Mouse (Mus musculus) neural tube, embryonic 11.5 days (tissue): Measurements from ENCODE around the gene Ifit1bl1. TPM values are rescaled to one million over a fixed set of nuclear protein-coding genes. Genes with fewer than 3 reads are reported as not detected.
"Not testable (repeated sequence)": the region's sequence is repeated elsewhere in the genome, so short reads cannot be mapped to it uniquely, and the experiment has no call there.

Experiments
- ATAC-seq: fragments of 200-750 bp; cut with Nextera tagmentation; 2 replicates; pipeline ENCODE4 v1.8.0; 2017; ENCODE audit warnings: moderate number of reproducible peaks, mild to moderate bottlenecking, moderate TSS enrichment, moderate library complexity; ENCODE audit not compliant: insufficient read depth, low FRiP score, low TSS enrichment
- DNase-seq: peaks from one replicate; pipeline ENCODE4 v3.0.0-alpha.2; 2015; ENCODE audit warnings: low spot score
- H3K27ac ChIP-seq: fragments of 300-500 bp; sonication (generic); 2 replicates; pipeline ENCODE4 v1.5.1; 2014; ENCODE audit warnings: low read depth, mild to moderate bottlenecking, low read length
- H3K27me3 ChIP-seq: fragments of 300-500 bp; sonication (generic); 2 replicates; pipeline ENCODE4 v1.6.1; 2014; ENCODE audit warnings: mild to moderate bottlenecking, low read length, mixed read lengths; ENCODE audit not compliant: control insufficient read depth, insufficient read depth
- H3K36me3 ChIP-seq: fragments of 300-500 bp; sonication (generic); 2 replicates; pipeline ENCODE4 v1.6.1; 2014; ENCODE audit warnings: mild to moderate bottlenecking, low read length, moderate library complexity, mixed read lengths; ENCODE audit not compliant: control insufficient read depth, insufficient read depth
- H3K4me1 ChIP-seq: fragments of 300-500 bp; sonication (generic); 2 replicates; pipeline ENCODE4 v1.6.1; 2014; ENCODE audit warnings: low read length, mixed read lengths; ENCODE audit not compliant: control insufficient read depth, insufficient read depth
- H3K4me2 ChIP-seq: fragments of 300-500 bp; sonication (generic); 2 replicates; pipeline ENCODE4 v1.6.1; 2014; ENCODE audit warnings: low read depth, mild to moderate bottlenecking, moderate library complexity
- H3K4me3 ChIP-seq: fragments of 300-500 bp; sonication (generic); 2 replicates; pipeline ENCODE4 v1.5.1; 2014; ENCODE audit warnings: low read depth, low read length
- H3K9ac ChIP-seq: fragments of 300-500 bp; sonication (generic); 2 replicates; pipeline ENCODE4 v1.6.1; 2014; ENCODE audit warnings: mild to moderate bottlenecking, low read length
- H3K9me3 ChIP-seq: fragments of 300-500 bp; sonication (generic); 2 replicates; pipeline ENCODE4 v1.6.1; 2016; ENCODE audit warnings: low read length; ENCODE audit not compliant: control insufficient read depth
- WGBS: fragments of 180-500 bp; shearing (Covaris S2); extraction: QIAGEN DNeasy Blood & Tissue Kit; methylation state at CpG from one replicate; pipeline ENCODE4 v1.1.7; 2014; 5-methylcytosine and 5-hydroxymethylcytosine counted together
- polyA plus RNA-seq: library from polyadenylated mRNA; unstranded; fragments of >200 nt; fragmentation: Nextera tagmentation; extraction: Ambion mirVana; gene quantifications from 2 replicates; pipeline ENCODE4 v1.2.1, GENCODE M21; 2014

Ifit1bl1 gene
- polyA plus RNA-seq, 1 experiment from 2014 or later, result 0.11 TPM

GRCm38 (mm10) chr19:34598341-34598740 is 3.4 kb downstream of the Ifit1bl1 start:
- H3K9me3 ChIP-seq, result no peaks in the 10 kb centered on the region
- no peaks in the 10 kb centered on the region for H3K27me3 ChIP-seq
- no peaks in the 10 kb centered on the region for H3K4me1 ChIP-seq
- WGBS, result 88% methylated on average over 2 of the region's 2 CpGs
- no peak overlapping the region for H3K4me3 ChIP-seq
- DNase-seq (no peak), ATAC-seq (no peak)
- no peak overlapping the region for H3K4me2 ChIP-seq
- H3K9ac ChIP-seq, result no peak overlapping the region
- H3K36me3 ChIP-seq, result no peaks in the 10 kb centered on the region
- H3K27ac ChIP-seq, result no peak overlapping the region

GRCm38 (mm10) chr19:34596811-34597210 is 4.9 kb downstream of the Ifit1bl1 start:
- no peak for ATAC-seq
- Histone ChIP-seq H3K9ac (no peak overlapping the region), H3K4me1 (no peaks in the 10 kb centered on the region), H3K9me3 (no peaks in the 10 kb centered on the region), H3K4me3 (no peak overlapping the region), H3K36me3 (no peaks in the 10 kb centered on the region), H3K4me2 (no peak overlapping the region), H3K27ac (no peak overlapping the region), H3K27me3 (no peaks in the 10 kb centered on the region)
- no peak for DNase-seq

- not testable (repeated sequence) for ATAC-seq, H3K27me3 ChIP-seq, H3K4me1 ChIP-seq, H3K4me3 ChIP-seq, H3K27ac ChIP-seq, DNase-seq, H3K36me3 ChIP-seq, H3K4me2 ChIP-seq, H3K9me3 ChIP-seq, H3K9ac ChIP-seq
- 85% methylated on average over 3 of the region's 3 CpGs for WGBS
Observed at GRCm38 (mm10) chr19:34594523-34594922, 7.2 kb downstream of the Ifit1bl1 start.

GRCm38 (mm10) chr19:34593456-34593855 is 8.3 kb downstream of the Ifit1bl1 start:
- ATAC-seq, result no peak
- H3K4me1 ChIP-seq, result no peaks in the 10 kb centered on the region
- 86% methylated on average over 2 of the region's 2 CpGs for WGBS

GRCm38 (mm10) chr19:34588959-34589358 is 12.8 kb downstream of the Ifit1bl1 start:
- Histone ChIP-seq H3K4me1 (no peaks in the 10 kb centered on the region), H3K9ac (no peak overlapping the region), H3K27ac (no peak overlapping the region), H3K9me3 (no peaks in the 10 kb centered on the region), H3K36me3 (no peaks in the 10 kb centered on the region), H3K4me3 (no peak overlapping the region), H3K27me3 (no peaks in the 10 kb centered on the region), H3K4me2 (no peak overlapping the region)
- no peak for DNase-seq
- ATAC-seq, result no peak

More at GRCm38 (mm10) chr19:34593456-34593855, 8.3 kb downstream of the Ifit1bl1 start:
- H3K27ac ChIP-seq, result no peak overlapping the region
- no peaks in the 10 kb centered on the region for H3K27me3 ChIP-seq
- no peak for DNase-seq
- no peak overlapping the region for H3K9ac ChIP-seq
- no peaks in the 10 kb centered on the region for H3K36me3 ChIP-seq
- no peaks in the 10 kb centered on the region for H3K9me3 ChIP-seq
- no peak overlapping the region for H3K4me2 ChIP-seq
- no peak overlapping the region for H3K4me3 ChIP-seq

GRCm38 (mm10) chr19:34587898-34588692 is 13.7 kb downstream of the Ifit1bl1 start:
- not testable (repeated sequence) for H3K4me1 ChIP-seq, H3K36me3 ChIP-seq, H3K9me3 ChIP-seq, DNase-seq, H3K4me2 ChIP-seq, H3K27me3 ChIP-seq, ATAC-seq, H3K4me3 ChIP-seq, H3K27ac ChIP-seq, H3K9ac ChIP-seq
- WGBS, result 90% methylated on average over 6 of the region's 12 CpGs

GRCm38 (mm10) chr19:34585740-34586458 is 15.9 kb downstream of the Ifit1bl1 start:
- WGBS, result 80% methylated on average over 5 of the region's 5 CpGs
- H3K4me3 ChIP-seq, result not testable (repeated sequence)

GRCm38 (mm10) chr19:34583126-34583766 is 18.5 kb downstream of the Ifit1bl1 start, which contains the start of gene Ifit3:
Gene Ifit3 (plus strand): TSS chr19:34583531.
- not testable (repeated sequence) for H3K9ac ChIP-seq, ATAC-seq, H3K27me3 ChIP-seq, DNase-seq, H3K4me2 ChIP-seq, H3K4me1 ChIP-seq, H3K36me3 ChIP-seq, H3K27ac ChIP-seq, H3K4me3 ChIP-seq, H3K9me3 ChIP-seq
- 67% methylated on average over 2 of the region's 2 CpGs for WGBS

More at GRCm38 (mm10) chr19:34585740-34586458, 15.9 kb downstream of the Ifit1bl1 start:
- H3K36me3 ChIP-seq, DNase-seq, H3K9ac ChIP-seq, ATAC-seq, H3K27me3 ChIP-seq, H3K27ac ChIP-seq, H3K4me2 ChIP-seq, H3K4me1 ChIP-seq, H3K9me3 ChIP-seq: not testable (repeated sequence)
